Mouse (Mus musculus): Measurements from ENCODE around the gene Tbck.

DNA sequence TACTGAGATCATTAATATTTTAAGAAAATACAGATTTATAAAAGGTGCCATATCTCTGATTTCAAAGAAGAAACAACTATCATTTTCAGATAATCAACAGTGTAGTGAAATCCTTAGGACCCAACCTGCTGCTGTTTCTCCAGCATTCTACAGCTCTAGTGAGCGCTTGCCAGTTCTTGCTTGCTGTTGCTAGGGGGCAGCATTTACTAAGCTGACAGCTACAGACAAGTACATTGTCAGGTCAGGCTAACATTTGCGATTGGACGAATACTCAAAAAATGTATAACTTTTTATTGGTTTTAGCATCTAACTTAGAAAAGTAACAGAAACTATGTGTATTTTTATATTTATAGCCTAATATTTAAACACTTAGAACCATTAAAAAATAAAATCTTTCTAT is 63.1 kb downstream of the Tbck start:
- TF ChIP-seq CTCF (IDR thresholded peaks at IDR 0.05; ENCODE audit: borderline replicate concordance, control insufficient read depth, extremely low read depth, insufficient read depth, low read length, poor library complexity) (no peak), POLR2A (IDR thresholded peaks at IDR 0.05; ENCODE audit: control insufficient read depth, extremely low read depth, insufficient read depth, low read length, poor library complexity) (no peak)

Measured in thymus, adult 2 months (tissue).